Mouse (Mus musculus) CH12.LX (cell line): ENCODE measurements around the gene Oosp3. TPM values are rescaled to one million over a fixed set of nuclear protein-coding genes. Genes with fewer than 3 reads are reported as not detected.

Experiments
- DNase-seq: peaks from one replicate; pipeline ENCODE4 v3.0.0-alpha.2; 2013; ENCODE audit errors: extremely low read depth
- H3K27ac ChIP-seq: 2 replicates; pipeline ENCODE4 v1.5.1; 2012; ENCODE audit warnings: low read depth, mild to moderate bottlenecking, control low read depth, moderate library complexity; ENCODE audit not compliant: insufficient read depth
- H3K27me3 ChIP-seq: replicated peaks from 2 replicates; pipeline ENCODE3; 2012; ENCODE audit warnings: inconsistent platforms
- H3K36me3 ChIP-seq, 2 experiments: replicated peaks in 1 of 2; 2 replicates each; pipeline versions ENCODE3 to v1.6.1; 2012; ENCODE audit warnings: inconsistent platforms in 1 of 2, low read length in 1 of 2, mild to moderate bottlenecking in 1 of 2, mixed read lengths in 1 of 2, moderate library complexity in 1 of 2; ENCODE audit not compliant: control insufficient read depth in 1 of 2, insufficient read depth in 1 of 2
- H3K4me1 ChIP-seq, 2 experiments: 2 replicates each; pipeline ENCODE4 v1.6.1; 2012; ENCODE audit warnings: inconsistent platforms in 1 of 2, moderate library complexity in 1 of 2; ENCODE audit not compliant: insufficient read depth in 2 of 2, control insufficient read depth in 1 of 2
- H3K4me2 ChIP-seq: 2 replicates; pipeline ENCODE4 v1.6.1; 2012; ENCODE audit warnings: low read depth, mild to moderate bottlenecking, control low read depth; ENCODE audit not compliant: poor library complexity, insufficient read depth, severe bottlenecking
- H3K4me3 ChIP-seq, 3 experiments: fragments of 150-350 bp in 1 of 3; sonication (generic) in 1 of 3; replicated peaks in 1 of 3; 2 replicates each; pipeline versions ENCODE3 to v1.5.1; 2011 to 2012; ENCODE audit warnings: low read depth in 2 of 3, low read length in 2 of 3, mild to moderate bottlenecking in 2 of 3, moderate library complexity in 2 of 3, control low read depth in 1 of 3, improper control_type of control experiment in 1 of 3, inconsistent platforms in 1 of 3, mixed read lengths in 1 of 3; ENCODE audit not compliant: poor library complexity in 1 of 3
- H3K79me2 ChIP-seq: replicated peaks from 2 replicates; pipeline ENCODE4 v1.6.1; 2012; ENCODE audit warnings: mild to moderate bottlenecking, moderate library complexity; ENCODE audit not compliant: control insufficient read depth, poor library complexity, insufficient read depth, severe bottlenecking; ENCODE audit errors: extremely low read depth
- H3K9ac ChIP-seq: 2 replicates; pipeline ENCODE4 v1.6.1; 2012; ENCODE audit warnings: low read depth, mild to moderate bottlenecking, control low read depth, moderate library complexity; ENCODE audit not compliant: insufficient read depth
- H3K9me3 ChIP-seq: replicated peaks from 2 replicates; pipeline ENCODE3; 2012; ENCODE audit warnings: low read length, inconsistent platforms, mixed read lengths
- BHLHE40 ChIP-seq: IDR thresholded peaks from 2 replicates; pipeline ENCODE4 v1.6.1; 2011; ENCODE audit warnings: mild to moderate bottlenecking, low read depth, low read length, improper control_type of control experiment
- CHD1 ChIP-seq: IDR thresholded peaks from 2 replicates; pipeline ENCODE4 v1.6.1; 2012; ENCODE audit warnings: low read depth, low read length, improper control_type of control experiment, inconsistent platforms
- CHD2 ChIP-seq: IDR thresholded peaks from 2 replicates; pipeline ENCODE4 v1.6.1; 2011; ENCODE audit warnings: low read length, improper control_type of control experiment
- ELF1 ChIP-seq: IDR thresholded peaks from 2 replicates; pipeline ENCODE4 v1.6.1; 2014; ENCODE audit warnings: low read depth, mild to moderate bottlenecking, inconsistent platforms, low read length, improper control_type of control experiment
- EP300 ChIP-seq: IDR thresholded peaks from 2 replicates; pipeline ENCODE4 v1.6.1; 2011; ENCODE audit warnings: low read length, improper control_type of control experiment
- ETS1 ChIP-seq: conservative IDR thresholded peaks from 2 replicates; pipeline ENCODE4 v1.6.1; 2012; ENCODE audit warnings: low read depth, mild to moderate bottlenecking, inconsistent platforms, low read length, improper control_type of control experiment, moderate library complexity
- GABPA ChIP-seq: IDR thresholded peaks from 2 replicates; pipeline ENCODE4 v1.6.1; 2012; ENCODE audit warnings: low read depth, low read length, improper control_type of control experiment, inconsistent platforms; ENCODE audit not compliant: insufficient replicate concordance
- HCFC1 ChIP-seq: IDR thresholded peaks from 2 replicates; pipeline ENCODE4 v1.6.1; 2012; ENCODE audit warnings: low read depth, mild to moderate bottlenecking, inconsistent platforms, low read length, improper control_type of control experiment
- IRF4 ChIP-seq: IDR thresholded peaks from 2 replicates; pipeline ENCODE4 v1.6.1; 2014; ENCODE audit warnings: low read depth, mild to moderate bottlenecking, inconsistent platforms, low read length, improper control_type of control experiment
- JUN ChIP-seq: IDR thresholded peaks from 2 replicates; pipeline ENCODE4 v1.6.1; 2011; ENCODE audit warnings: low read depth, mild to moderate bottlenecking, low read length, improper control_type of control experiment, moderate library complexity; ENCODE audit not compliant: insufficient read depth
- JUND ChIP-seq: conservative IDR thresholded peaks from 2 replicates; pipeline ENCODE4 v1.6.1; 2011; ENCODE audit warnings: low read depth, low read length, improper control_type of control experiment
- KAT2A ChIP-seq: IDR thresholded peaks from 2 replicates; pipeline ENCODE4 v1.6.1; 2012; ENCODE audit warnings: low read length, improper control_type of control experiment, inconsistent platforms; ENCODE audit not compliant: insufficient replicate concordance
- MAZ ChIP-seq: IDR thresholded peaks from 2 replicates; pipeline ENCODE4 v1.6.1; 2012; ENCODE audit warnings: low read depth, mild to moderate bottlenecking, inconsistent platforms, low read length, improper control_type of control experiment, moderate library complexity
- MXI1 ChIP-seq: IDR thresholded peaks from 2 replicates; pipeline ENCODE4 v1.6.1; 2011; ENCODE audit warnings: mild to moderate bottlenecking, low read depth, low read length, improper control_type of control experiment
- PAX5 ChIP-seq: IDR thresholded peaks from 2 replicates; pipeline ENCODE4 v1.6.1; 2012; ENCODE audit warnings: low read length, inconsistent platforms, mixed read lengths
- POLR2A ChIP-seq: IDR thresholded peaks from 2 replicates; pipeline ENCODE4 v1.6.1; 2011; ENCODE audit warnings: low read depth, mild to moderate bottlenecking, improper control_type of control experiment, low read length
- POLR2AphosphoS2 ChIP-seq: IDR thresholded peaks from 2 replicates; pipeline ENCODE4 v1.6.1; 2011; ENCODE audit warnings: low read depth, low read length, improper control_type of control experiment
- RCOR1 ChIP-seq: conservative IDR thresholded peaks from 2 replicates; pipeline ENCODE4 v1.6.1; 2012; ENCODE audit warnings: low read depth, mild to moderate bottlenecking, inconsistent platforms, low read length, improper control_type of control experiment
- SIN3A ChIP-seq: IDR thresholded peaks from 2 replicates; pipeline ENCODE4 v1.6.1; 2012; ENCODE audit warnings: low read length, improper control_type of control experiment, inconsistent platforms
- UBTF ChIP-seq: IDR thresholded peaks from 2 replicates; pipeline ENCODE4 v1.6.1; 2012; ENCODE audit warnings: low read depth, mild to moderate bottlenecking, inconsistent platforms, low read length, improper control_type of control experiment, moderate library complexity
- USF1 ChIP-seq: IDR thresholded peaks from 2 replicates; pipeline ENCODE4 v1.6.1; 2014; ENCODE audit warnings: low read depth, mild to moderate bottlenecking, inconsistent platforms, low read length, improper control_type of control experiment
- USF2 ChIP-seq: conservative IDR thresholded peaks from 2 replicates; pipeline ENCODE4 v1.6.1; 2011; ENCODE audit warnings: low read depth, low read length, improper control_type of control experiment
- ZNF384 ChIP-seq: IDR thresholded peaks from 2 replicates; pipeline ENCODE4 v1.6.1; 2012; ENCODE audit warnings: low read depth, low read length, improper control_type of control experiment, inconsistent platforms
- dilution Hi-C: fragments of 300-500 bp; cut with MboI; formaldehyde crosslinking; loops from 2 replicates; pipeline ENCODE4 v1.14.3; 2020; ENCODE audit warnings: low sequenced_read_pairs; ENCODE audit not compliant: extremely low pct_unique_long_range_greater_than_20kb, extremely low pct_ligation_motif_present
- in situ Hi-C: fragments of 300-500 bp; cut with MboI; formaldehyde crosslinking; loops from 3 replicates; pipeline ENCODE4 v1.14.3; 2019; ENCODE audit warnings: low sequenced_read_pairs, low pct_ligation_motif_present, low pct_unique_long_range_greater_than_20kb, mixed read lengths
- polyA plus RNA-seq: library from polyadenylated mRNA; unstranded; fragments of >175 nt; gene quantifications from 2 replicates; pipeline ENCODE4 v1.2.1, GENCODE M21; 2012; ENCODE audit warnings: low read depth; ENCODE audit not compliant: insufficient read length
- total RNA-seq, 2 experiments: library from RNA; depleted of rRNA; stranded (reverse); fragments of 300-350 nt in 1 of 2; fragments of >200 nt in 1 of 2; gene quantifications; 2 replicates each; pipeline ENCODE4 v1.2.3; 2012 to 2014

Gene Oosp3
- not detected in 2 replicates for total RNA-seq (2012; rRNA removed)
- not detected in 2 replicates for total RNA-seq (2014; rRNA removed)
- not detected in 2 replicates for polyA plus RNA-seq

DNA sequence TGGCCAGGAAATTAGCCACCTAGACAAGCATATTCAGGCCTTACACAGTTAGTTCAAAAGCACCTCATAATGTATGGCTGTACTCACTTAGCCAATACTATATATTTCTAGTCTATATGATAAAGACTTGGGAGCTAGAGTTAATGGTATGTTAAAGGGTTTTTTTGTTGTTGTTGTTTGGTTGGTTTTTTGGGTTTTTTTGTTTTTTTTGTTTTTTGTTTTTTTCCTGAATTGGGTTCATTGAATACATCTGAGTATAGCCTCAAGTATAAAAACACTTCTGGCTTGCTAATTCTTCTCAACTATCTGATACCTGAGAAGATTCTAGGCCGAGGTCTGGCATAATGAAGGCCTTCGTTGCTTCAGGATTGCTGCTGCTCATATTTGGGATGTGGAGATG, at the start of gene Oosp3:
Gene Oosp3, plus strand, starts transcription at position 301 of the 400 bp plus-strand sequence.
- no peak for DNase-seq
- dilution Hi-C loops = no loop called here
- Histone ChIP-seq H3K4me2 (no peak within 1 kb of the TSS), H3K4me1 (peaks cover 3 to 26% of the 10 kb centered on the region in 2 experiments; a peak in 3 of 4 replicates), H3K27ac (no peak within 1 kb of the TSS), H3K9ac (no peak within 1 kb of the TSS), H3K36me3 (no peaks in the 10 kb centered on the region), H3K79me2 (no peaks in the 10 kb centered on the region), H3K9me3 (no peaks in the 10 kb centered on the region), H3K27me3 (no peaks in the 10 kb centered on the region), H3K4me3 (no peak within 1 kb of the TSS)
- TF ChIP-seq JUN = no peak
- no peak for TF ChIP-seq POLR2AphosphoS2
- TF ChIP-seq KAT2A = no peak
- TF ChIP-seq USF1 = no peak
- TF ChIP-seq MXI1 = no peak
- TF ChIP-seq RCOR1 = no peak
- TF ChIP-seq UBTF = no peak
- TF ChIP-seq POLR2A = no peak
- TF ChIP-seq ZNF384 = no peak
- no peak for TF ChIP-seq GABPA
- no peak for TF ChIP-seq HCFC1
- in situ Hi-C loops = loop anchor here (10.0 kb wide), 1 partner anchor 82 kb away; no protein-coding TSS in a partner anchor

DNA sequence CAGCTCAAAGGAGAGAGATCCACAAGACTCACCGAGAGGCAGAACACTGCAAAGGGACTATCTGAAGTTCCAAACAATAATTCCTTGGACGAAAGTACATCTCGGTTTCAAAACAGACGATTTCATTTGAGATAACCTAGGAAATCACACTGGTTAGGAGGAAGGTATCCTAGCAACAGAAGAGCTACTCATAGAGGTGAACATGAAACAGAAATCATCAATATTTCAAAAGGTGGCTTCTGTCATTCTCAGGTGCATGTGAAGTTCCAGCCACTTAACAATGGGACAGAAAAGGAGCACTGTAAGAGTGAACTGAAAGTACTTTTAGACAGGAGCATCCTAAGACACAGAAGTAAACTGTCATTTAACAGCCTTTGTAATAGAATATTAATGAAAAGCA, 47.3 kb upstream of the Oosp3 start:
- in situ Hi-C loops = no loop called here
- H3K9ac ChIP-seq = no peak overlapping the region

More for the DNA sequence above, 47.3 kb upstream of the Oosp3 start:
- no peaks in the 10 kb centered on the region for H3K9me3 ChIP-seq
- DNase-seq = no peak
- H3K27me3 ChIP-seq = no peaks in the 10 kb centered on the region
- dilution Hi-C loops = no loop called here
- peaks cover 0 to 2% of the 10 kb centered on the region in 2 experiments; a peak in 1 of 4 replicates for H3K4me1 ChIP-seq
- TF ChIP-seq EP300 = no peak
- no peak for TF ChIP-seq USF1
- no peak for TF ChIP-seq GABPA
- no peak for TF ChIP-seq JUND
- TF ChIP-seq SIN3A = no peak
- TF ChIP-seq ETS1 = no peak
- TF ChIP-seq IRF4 = no peak
- TF ChIP-seq USF2 = no peak
- no peak for TF ChIP-seq CHD1
- TF ChIP-seq MAZ = no peak
- no peak for TF ChIP-seq CHD2
- TF ChIP-seq JUN = no peak
- no peak for TF ChIP-seq MXI1
- no peak for TF ChIP-seq PAX5
- no peak for TF ChIP-seq ELF1
- TF ChIP-seq BHLHE40 = no peak
- H3K4me3 ChIP-seq = no peak overlapping the region
- H3K36me3 ChIP-seq = peaks cover 0 to 15% of the 10 kb centered on the region in 2 experiments
- no peaks in the 10 kb centered on the region for H3K79me2 ChIP-seq
- no peak overlapping the region for H3K4me2 ChIP-seq
- no peak overlapping the region for H3K27ac ChIP-seq
